Mouse (Mus musculus): ENCODE data around the gene Slc25a42.

DNA sequence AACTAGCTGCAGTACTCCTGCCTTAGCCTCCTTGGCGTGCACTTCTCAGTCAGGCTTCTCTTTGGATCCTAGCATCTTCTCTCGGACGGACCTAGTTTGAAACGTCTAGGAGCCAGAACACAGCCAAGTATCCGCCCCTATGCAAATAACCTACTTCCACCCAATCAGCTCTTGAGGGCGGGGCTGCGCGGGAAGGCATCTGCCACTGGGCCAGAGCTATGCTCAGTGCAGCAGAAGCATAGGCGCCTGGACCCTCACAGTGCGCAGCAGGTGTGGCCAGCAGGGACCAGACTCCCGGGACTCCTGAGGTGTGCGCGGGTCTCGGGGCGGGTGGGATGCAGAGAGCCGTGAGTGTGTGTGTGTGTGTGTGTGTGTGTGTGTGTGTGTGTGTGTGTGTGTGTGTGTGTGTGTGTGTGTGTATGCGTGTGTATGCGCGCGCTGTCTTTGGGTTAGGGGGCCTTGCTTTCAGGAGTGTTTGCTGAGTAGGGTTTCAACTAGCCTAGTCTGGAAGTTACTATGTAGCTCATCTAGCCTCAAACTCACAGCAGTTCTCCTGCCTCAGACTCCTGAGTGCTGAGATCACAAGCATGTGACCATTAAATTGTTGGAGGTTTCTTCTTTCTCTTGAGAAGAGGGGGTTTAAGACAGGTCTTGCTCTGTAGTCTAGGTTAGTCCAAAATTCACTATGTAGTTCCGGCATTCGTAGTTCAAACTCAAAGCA, 59.4 kb downstream of the Slc25a42 start:
- TF ChIP-seq CTCF (IDR thresholded peaks at IDR 0.05; ENCODE audit: low read depth) = no peak
- TF ChIP-seq EP300 (IDR thresholded peaks at IDR 0.05; ENCODE audit: low read depth) = no peak

Data from liver, postnatal 0 days (tissue).